Mouse (Mus musculus) heart, embryonic 13.5 days (tissue): ENCODE data around the gene Epb41l3. TPM values are rescaled to one million over a fixed set of nuclear protein-coding genes. Genes with fewer than 3 reads are reported as not detected.
A peak's percentile ranks its signal among the peaks of the same experiment; 100 is the strongest.

Experiments used
- ATAC-seq: fragments of 200-750 bp; cut with Nextera tagmentation; 2 replicates; pipeline ENCODE4 v1.8.0; 2017; ENCODE audit warnings: moderate TSS enrichment; ENCODE audit not compliant: insufficient number of reproducible peaks, low FRiP score, low TSS enrichment; ENCODE audit errors: extremely low read depth
- H3K27ac ChIP-seq: fragments of 300-500 bp; sonication (generic); replicated peaks from 2 replicates; pipeline ENCODE4 v1.5.1; 2015; ENCODE audit warnings: moderate library complexity, mild to moderate bottlenecking, inconsistent platforms
- H3K27me3 ChIP-seq: fragments of 300-500 bp; sonication (generic); replicated peaks from 2 replicates; pipeline ENCODE4 v1.6.1; 2015; ENCODE audit warnings: mild to moderate bottlenecking, inconsistent platforms
- H3K36me3 ChIP-seq: fragments of 300-500 bp; sonication (generic); 2 replicates; pipeline ENCODE4 v1.6.1; 2015; ENCODE audit warnings: mild to moderate bottlenecking, inconsistent platforms
- H3K4me1 ChIP-seq: fragments of 300-500 bp; sonication (generic); 2 replicates; pipeline ENCODE4 v1.6.1; 2015; ENCODE audit warnings: inconsistent platforms
- H3K4me2 ChIP-seq: fragments of 300-500 bp; sonication (generic); 2 replicates; pipeline ENCODE4 v1.6.1; 2015; ENCODE audit warnings: inconsistent platforms, mild to moderate bottlenecking, moderate library complexity
- H3K4me3 ChIP-seq: fragments of 300-500 bp; sonication (generic); 2 replicates; pipeline ENCODE4 v1.5.1; 2015; ENCODE audit warnings: moderate library complexity, mild to moderate bottlenecking, inconsistent platforms
- H3K9ac ChIP-seq: fragments of 300-500 bp; sonication (generic); 2 replicates; pipeline ENCODE4 v1.6.1; 2015; ENCODE audit warnings: inconsistent platforms, mild to moderate bottlenecking, moderate library complexity
- H3K9me3 ChIP-seq: fragments of 300-500 bp; sonication (generic); 2 replicates; pipeline ENCODE4 v1.6.1; 2016; ENCODE audit warnings: inconsistent platforms
- WGBS: fragments of 180-500 bp; shearing (Covaris S2); methylation state at CpG from one replicate; pipeline ENCODE4 v1.1.7; 2015; ENCODE audit warnings: mixed read lengths; 5-methylcytosine and 5-hydroxymethylcytosine counted together
- polyA plus RNA-seq: library from polyadenylated mRNA; unstranded; fragments of >200 nt; fragmentation: Nextera tagmentation; extraction: Ambion mirVana; gene quantifications from 2 replicates; pipeline ENCODE4 v1.2.1, GENCODE M21; 2015

Epb41l3 gene
- polyA plus RNA-seq, 1 experiment from 2014 or later, result 98.4 TPM

- peak overlapping the region; percentile 100 for H3K4me2 ChIP-seq
- no peaks in the 10 kb centered on the region for H3K36me3 ChIP-seq
- H3K4me3 ChIP-seq, result peak overlapping the region; percentile 71
- H3K27ac ChIP-seq, result peak overlapping the region; percentile 5; the same call in 1 of the 2 replicates
- WGBS, result under 1% methylated on average over 28 of the region's 28 CpGs
- peak overlapping the region; percentile 80 for H3K9ac ChIP-seq
- H3K4me1 ChIP-seq, result peaks cover 14% of the 10 kb centered on the region
- no peaks in the 10 kb centered on the region for H3K9me3 ChIP-seq
- H3K27me3 ChIP-seq, result peaks cover 55% of the 10 kb centered on the region
- no peak for ATAC-seq
These were observed 749 bp downstream of the Epb41l3 start for GRCm38 (mm10) chr17:69076238-69076625.

GRCm38 (mm10) chr17:69076747-69077543 lies 1.5 kb downstream of the Epb41l3 start:
- Histone ChIP-seq H3K36me3 (no peaks in the 10 kb centered on the region), H3K9ac (peak overlapping the region; percentile 80), H3K4me2 (peak overlapping the region; percentile 100), H3K27me3 (peaks cover 55% of the 10 kb centered on the region), H3K4me1 (peaks cover 14% of the 10 kb centered on the region), H3K4me3 (peak overlapping the region; percentile 71), H3K9me3 (no peaks in the 10 kb centered on the region), H3K27ac (no peak overlapping the region)
- WGBS, result 3% methylated on average over 25 of the region's 25 CpGs
- no peak for ATAC-seq

- ATAC-seq, result no peak
- Histone ChIP-seq H3K36me3 (no peaks in the 10 kb centered on the region), H3K9me3 (no peaks in the 10 kb centered on the region), H3K27me3 (peaks cover 55% of the 10 kb centered on the region), H3K4me1 (peaks cover 14% of the 10 kb centered on the region), H3K9ac (peak overlapping the region; percentile 67), H3K4me2 (peak overlapping the region; percentile 100), H3K27ac (no peak overlapping the region), H3K4me3 (peak overlapping the region; percentile 71)
- WGBS, result 20% methylated on average over 11 of the region's 11 CpGs
These were observed 2.0 kb downstream of the Epb41l3 start for GRCm38 (mm10) chr17:69077544-69077920.

- Histone ChIP-seq H3K4me1 (peaks cover 7% of the 10 kb centered on the region), H3K27me3 (peaks cover 21% of the 10 kb centered on the region), H3K4me2 (no peak overlapping the region), H3K4me3 (no peak overlapping the region), H3K9ac (no peak overlapping the region), H3K36me3 (no peaks in the 10 kb centered on the region), H3K9me3 (no peaks in the 10 kb centered on the region), H3K27ac (no peak overlapping the region)
- WGBS, result 77% methylated on average over 7 of the region's 7 CpGs
- no peak for ATAC-seq
These were observed 6.8 kb downstream of the Epb41l3 start for GRCm38 (mm10) chr17:69082316-69082715.

GRCm38 (mm10) chr17:69091618-69092017 lies 16.1 kb downstream of the Epb41l3 start:
- H3K4me2 ChIP-seq, result no peak overlapping the region
- H3K4me1 ChIP-seq, result no peaks in the 10 kb centered on the region
- no peaks in the 10 kb centered on the region for H3K36me3 ChIP-seq
- H3K9me3 ChIP-seq, result no peaks in the 10 kb centered on the region
- H3K9ac ChIP-seq, result no peak overlapping the region
- WGBS, result 76% methylated on average over 3 of the region's 3 CpGs
- no peaks in the 10 kb centered on the region for H3K27me3 ChIP-seq
- ATAC-seq, result no peak
- H3K4me3 ChIP-seq, result no peak overlapping the region
- no peak overlapping the region for H3K27ac ChIP-seq

- H3K36me3 ChIP-seq, result no peaks in the 10 kb centered on the region
- H3K9me3 ChIP-seq, result no peaks in the 10 kb centered on the region
- no peaks in the 10 kb centered on the region for H3K27me3 ChIP-seq
- no peak overlapping the region for H3K4me3 ChIP-seq
- no peak overlapping the region for H3K27ac ChIP-seq
- no peak overlapping the region for H3K9ac ChIP-seq
- no peak for ATAC-seq
- WGBS, result 84% methylated on average over 4 of the region's 4 CpGs
- peaks cover 7% of the 10 kb centered on the region; the same call in 1 of the 2 replicates for H3K4me1 ChIP-seq
- H3K4me2 ChIP-seq, result no peak overlapping the region
These were observed 21.6 kb downstream of the Epb41l3 start for GRCm38 (mm10) chr17:69097068-69097467.

GRCm38 (mm10) chr17:69097955-69098354 lies 22.5 kb downstream of the Epb41l3 start:
- Histone ChIP-seq H3K27ac (no peak overlapping the region), H3K4me2 (no peak overlapping the region), H3K4me3 (no peak overlapping the region), H3K9me3 (no peaks in the 10 kb centered on the region), H3K4me1 (peaks cover 7% of the 10 kb centered on the region; the same call in 1 of the 2 replicates), H3K27me3 (no peaks in the 10 kb centered on the region), H3K36me3 (no peaks in the 10 kb centered on the region), H3K9ac (no peak overlapping the region)
- ATAC-seq, result no peak
- 27% methylated on average over 7 of the region's 7 CpGs for WGBS

GRCm38 (mm10) chr17:69103326-69103725 lies 27.8 kb downstream of the Epb41l3 start:
- 0 out of 2 replicates have a peak, but pooled peaks cover 2% of the 10 kb centered on the region for H3K27me3 ChIP-seq
- H3K4me3 ChIP-seq, result no peak overlapping the region
- no peaks in the 10 kb centered on the region for H3K9me3 ChIP-seq
- no peak overlapping the region for H3K4me2 ChIP-seq
- no peak overlapping the region for H3K9ac ChIP-seq
- no peak overlapping the region for H3K27ac ChIP-seq
- H3K36me3 ChIP-seq, result no peaks in the 10 kb centered on the region
- ATAC-seq, result no peak
- peaks cover 14% of the 10 kb centered on the region for H3K4me1 ChIP-seq
- WGBS, result 68% methylated on average over 8 of the region's 8 CpGs

- H3K9ac ChIP-seq, result 0 out of 2 replicates have a peak overlapping the region, but pooled peaks have one; percentile 47
- H3K27me3 ChIP-seq, result 0 out of 2 replicates have a peak, but pooled peaks cover 2% of the 10 kb centered on the region
- peak overlapping the region; percentile 39 for H3K4me3 ChIP-seq
- peak overlapping the region; percentile 69 for H3K4me2 ChIP-seq
- H3K4me1 ChIP-seq, result peaks cover 14% of the 10 kb centered on the region
- no peaks in the 10 kb centered on the region for H3K36me3 ChIP-seq
- WGBS, result 12% methylated on average over 14 of the region's 14 CpGs
- H3K27ac ChIP-seq, result peak overlapping the region; percentile 16
- H3K9me3 ChIP-seq, result no peaks in the 10 kb centered on the region
- no peak for ATAC-seq
These were observed 29.7 kb downstream of the Epb41l3 start for GRCm38 (mm10) chr17:69105035-69105798.

GRCm38 (mm10) chr17:69105799-69106401 lies 30.4 kb downstream of the Epb41l3 start:
- no peaks in the 10 kb centered on the region for H3K36me3 ChIP-seq
- WGBS, result 11% methylated on average over 5 of the region's 5 CpGs
- no peak for ATAC-seq

GRCm38 (mm10) chr17:69109216-69109615 lies 33.7 kb downstream of the Epb41l3 start:
- Histone ChIP-seq H3K4me1 (peaks cover 17% of the 10 kb centered on the region), H3K27ac (no peak overlapping the region), H3K9me3 (no peaks in the 10 kb centered on the region), H3K4me3 (no peak overlapping the region), H3K9ac (no peak overlapping the region), H3K27me3 (0 out of 2 replicates have a peak, but pooled peaks cover 2% of the 10 kb centered on the region), H3K36me3 (no peaks in the 10 kb centered on the region), H3K4me2 (no peak overlapping the region)
- ATAC-seq, result no peak
- WGBS, result 62% methylated on average over 6 of the region's 6 CpGs

More at GRCm38 (mm10) chr17:69105799-69106401, 30.4 kb downstream of the Epb41l3 start:
- Histone ChIP-seq H3K4me1 (peaks cover 14% of the 10 kb centered on the region), H3K4me2 (peak overlapping the region; percentile 69), H3K4me3 (peak overlapping the region; percentile 39), H3K9me3 (no peaks in the 10 kb centered on the region), H3K27me3 (0 out of 2 replicates have a peak, but pooled peaks cover 2% of the 10 kb centered on the region), H3K9ac (no peak overlapping the region), H3K27ac (peak overlapping the region; percentile 16; the same call in 1 of the 2 replicates)
